Mouse (Mus musculus) v-Abl transformed pro-B cells (cell line): ENCODE results near the gene Csnk1g2.
"Not testable (repeated sequence)": the region's sequence is repeated elsewhere in the genome, so short reads cannot be mapped to it uniquely, and the experiment has no call there.

Source experiments
- in situ Hi-C, 2 experiments: fragments of 400-800 bp; cut with MboI; formaldehyde crosslinking; loops; one replicate each; pipeline ENCODE4 v1.15.1; 2025; ENCODE audit not compliant: unreplicated experiment in 2 of 2

Gene Csnk1g2

GRCm38 (mm10) chr10:80620365-80620764 lies 2.3 kb upstream of the Csnk1g2 start:
- in situ Hi-C loops: loop anchor here in 1 of 2 experiments (5.0 kb wide), 1 partner anchor 37 kb away; the partner anchor contains the start of gene Btbd2

DNA sequence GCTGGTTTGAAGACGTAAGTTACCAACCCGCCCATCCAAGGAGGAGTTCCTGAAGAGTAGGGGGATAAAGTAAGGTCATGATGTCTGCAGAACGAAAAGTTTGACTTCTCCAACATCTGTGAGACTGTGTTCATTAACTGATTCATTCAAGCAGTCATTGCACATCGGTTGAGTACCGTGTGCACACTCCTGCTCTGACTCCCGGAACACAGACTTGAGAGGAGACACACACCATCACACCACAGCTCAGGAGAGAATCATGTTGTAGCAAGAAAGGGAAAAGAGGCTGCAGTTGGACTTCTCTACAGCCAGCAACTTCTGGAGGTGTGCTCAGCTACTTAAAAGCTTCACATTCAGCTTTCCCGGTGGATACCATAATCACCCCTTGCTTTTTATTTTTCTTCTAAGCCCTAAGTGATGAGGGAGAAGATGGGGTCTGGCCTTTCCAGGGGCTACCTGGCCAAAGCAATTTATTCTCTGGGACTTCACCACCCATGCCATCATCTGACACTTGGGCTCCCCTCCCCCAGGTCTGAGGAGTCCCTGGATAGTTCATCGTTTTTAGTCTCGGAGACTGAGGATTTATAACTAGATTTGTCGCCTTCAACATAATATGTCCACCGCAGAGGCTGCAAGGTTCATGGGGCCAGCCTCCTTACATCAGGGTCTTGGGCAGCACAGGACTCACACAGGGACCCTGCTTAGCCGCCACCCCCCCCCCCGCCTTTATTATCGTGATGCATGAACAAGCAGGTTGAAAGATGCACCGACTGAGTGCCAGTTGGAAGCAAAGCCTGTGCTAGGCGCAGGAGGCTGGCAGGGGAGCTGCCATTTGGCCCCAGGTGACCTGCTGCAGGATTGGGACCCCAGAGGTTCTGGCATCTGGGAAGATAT lies 1.6 kb upstream of the Csnk1g2 start:
- in situ Hi-C loops: loop anchor here in 1 of 2 experiments (5.0 kb wide), 1 partner anchor 36 kb away; the partner anchor contains the start of gene Btbd2

GRCm38 (mm10) chr10:80621690-80621939 lies 1.0 kb upstream of the Csnk1g2 start:
- in situ Hi-C loops: loop anchor here in 1 of 2 experiments (5.0 kb wide), 1 partner anchor 36 kb away; the partner anchor contains the start of gene Btbd2

DNA sequence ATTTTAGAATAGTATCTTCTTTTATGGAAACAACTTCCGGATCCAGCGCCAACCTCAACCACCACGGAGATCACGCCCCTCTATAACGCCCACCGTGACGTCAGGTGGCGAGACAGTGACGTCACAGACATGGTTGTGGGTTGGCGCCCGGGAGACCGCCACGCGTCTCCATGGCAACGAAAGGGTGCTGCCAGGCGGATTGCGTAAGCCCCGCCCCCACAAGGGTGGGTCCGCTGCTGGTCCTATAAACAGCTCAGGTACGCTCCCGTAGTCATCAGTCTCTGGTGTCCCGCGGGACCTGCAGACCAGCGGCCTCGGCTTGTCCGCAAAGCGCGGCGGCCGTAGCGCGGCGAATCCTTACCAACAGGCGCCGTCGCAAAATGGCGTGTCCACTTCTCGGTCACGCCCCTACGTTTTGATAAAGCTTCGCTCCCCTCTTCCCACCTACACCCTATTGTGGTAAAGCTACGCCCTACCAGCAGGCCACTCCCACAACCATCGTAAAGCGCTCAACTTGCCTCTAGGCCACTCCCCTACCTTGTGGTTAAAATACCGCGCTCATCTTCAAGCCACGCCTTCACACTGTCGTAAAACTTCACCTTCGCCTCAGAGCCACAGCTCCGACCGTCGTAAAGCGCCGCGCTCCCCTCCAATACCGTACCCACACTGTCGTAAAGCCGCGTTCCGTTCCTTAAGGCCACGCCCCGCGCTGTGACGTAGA lies 538 bp upstream of the Csnk1g2 start:
- in situ Hi-C loops: loop anchor here in 1 of 2 experiments (5.0 kb wide), 1 partner anchor 35 kb away; the partner anchor contains the start of gene Btbd2

DNA sequence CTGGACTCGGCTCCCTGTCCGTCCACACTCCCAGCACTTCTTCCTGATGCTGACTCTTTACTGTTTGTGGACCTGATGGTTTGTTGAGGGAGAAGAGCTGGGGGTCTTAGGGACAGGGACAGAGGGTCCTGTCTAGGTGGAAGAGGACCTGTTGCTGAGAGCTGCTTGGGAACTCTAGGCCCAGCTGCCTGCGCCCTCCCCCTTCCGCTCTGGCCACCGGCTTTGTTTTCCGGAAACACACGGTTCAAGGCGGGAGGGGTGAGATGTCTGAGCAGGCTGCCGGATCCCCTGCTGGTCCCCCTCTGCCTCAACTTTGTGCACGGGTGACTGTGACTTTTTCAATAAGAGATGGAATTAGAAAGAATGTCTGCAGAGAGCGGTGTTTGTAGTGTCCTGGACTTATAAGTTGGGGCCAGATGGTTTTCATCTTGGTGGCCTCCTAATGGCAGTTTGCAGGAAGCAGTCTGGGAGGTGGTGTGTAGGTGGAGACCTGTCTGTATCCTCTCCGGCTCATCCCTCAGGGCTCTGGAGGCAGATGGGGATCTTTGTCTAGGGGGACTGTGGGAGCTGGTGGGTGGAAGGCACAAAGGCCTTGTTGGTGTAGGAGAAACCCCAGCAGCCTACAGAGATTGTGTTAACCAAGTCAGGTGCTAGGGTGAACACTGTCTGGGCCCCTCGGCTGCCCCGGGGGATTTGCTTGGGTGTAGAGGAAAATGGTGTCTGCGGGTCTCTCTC lies 986 bp downstream of the Csnk1g2 start:
- in situ Hi-C loops: loop anchor here in 1 of 2 experiments (5.0 kb wide), 1 partner anchor 34 kb away; the partner anchor contains the start of gene Btbd2

- in situ Hi-C loops: loop anchor here in 1 of 2 experiments (5.0 kb wide), 1 partner anchor 48 kb away; the partner anchor contains the start of gene Klf16
Observed at GRCm38 (mm10) chr10:80625764-80626163, 3.1 kb downstream of the Csnk1g2 start.

DNA sequence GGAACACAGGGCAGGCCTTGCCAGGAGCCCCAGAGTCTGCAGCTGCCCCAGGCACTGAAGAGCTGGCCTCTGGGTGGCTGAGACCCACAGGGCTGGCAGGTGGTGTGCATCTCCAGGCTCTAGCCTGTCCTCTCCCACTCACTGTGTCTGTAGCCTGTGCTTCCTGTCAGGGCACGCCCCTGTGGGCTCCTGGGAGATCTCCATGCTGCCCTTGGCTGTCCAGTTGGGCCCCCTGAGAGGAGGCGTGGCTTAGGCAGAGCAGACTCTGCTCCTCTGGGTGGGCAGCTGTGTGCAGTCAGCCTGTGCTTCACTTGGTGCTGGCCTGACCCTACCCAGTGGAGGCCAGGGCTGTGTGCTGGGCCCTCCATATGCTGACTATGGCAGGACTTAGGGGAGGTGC lies 5.0 kb downstream of the Csnk1g2 start:
- in situ Hi-C loops: loop anchor here in 1 of 2 experiments (5.0 kb wide), 1 partner anchor 50 kb away; the partner anchor contains the start of gene Klf16

- in situ Hi-C loops: loop anchor here in 1 of 2 experiments (5.0 kb wide), 1 partner anchor 52 kb away; the partner anchor contains the start of gene Klf16
Observed at GRCm38 (mm10) chr10:80628925-80629324, 6.3 kb downstream of the Csnk1g2 start.

GRCm38 (mm10) chr10:80635345-80635744 lies 12.7 kb downstream of the Csnk1g2 start:
- in situ Hi-C loops: no loop called here

GRCm38 (mm10) chr10:80646936-80647335 lies 24.3 kb downstream of the Csnk1g2 start:
- in situ Hi-C loops: no loop called here

DNA sequence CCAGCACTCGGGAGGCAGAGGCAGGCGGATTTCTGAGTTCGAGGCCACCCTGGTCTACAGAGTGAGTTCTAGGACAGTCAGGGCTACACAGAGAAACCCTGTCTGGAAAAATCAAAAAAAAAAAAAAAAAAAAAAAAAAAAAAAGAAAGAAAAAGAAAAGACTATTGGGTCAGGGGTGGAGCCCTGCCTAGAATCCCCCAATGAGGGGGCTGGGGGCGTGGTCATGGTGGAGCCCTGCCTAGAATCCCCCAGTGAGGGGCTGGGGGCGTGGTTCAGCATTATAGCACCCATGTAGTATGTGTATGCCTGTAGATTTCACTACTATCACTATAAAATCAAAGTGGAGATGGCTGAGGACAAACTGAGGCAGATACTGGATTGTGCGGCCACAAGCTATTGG lies 27.3 kb downstream of the Csnk1g2 start:
- in situ Hi-C loops: not testable (repeated sequence)

DNA sequence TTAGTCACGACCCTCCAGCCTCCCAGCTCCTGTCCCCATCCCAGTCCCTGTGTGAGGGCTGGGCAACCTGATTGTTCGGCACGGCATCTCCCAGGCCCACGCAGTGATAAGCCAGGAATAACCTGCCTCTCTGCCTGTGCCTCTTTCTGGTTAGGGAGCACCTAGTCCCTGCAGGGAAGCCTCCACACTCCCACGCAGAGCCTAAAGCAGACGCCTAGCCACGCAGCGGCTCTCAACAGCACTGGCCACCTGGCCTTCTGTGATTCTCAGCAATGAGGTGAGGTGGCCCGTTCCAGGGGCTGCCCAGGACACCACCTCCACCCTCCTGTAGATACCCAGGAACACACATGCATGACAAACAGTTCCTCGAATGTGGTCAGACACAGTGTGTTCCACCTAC lies 27.8 kb downstream of the Csnk1g2 start:
- in situ Hi-C loops: no loop called here

GRCm38 (mm10) chr10:80653156-80653720 lies 30.6 kb downstream of the Csnk1g2 start:
- in situ Hi-C loops: no loop called here

DNA sequence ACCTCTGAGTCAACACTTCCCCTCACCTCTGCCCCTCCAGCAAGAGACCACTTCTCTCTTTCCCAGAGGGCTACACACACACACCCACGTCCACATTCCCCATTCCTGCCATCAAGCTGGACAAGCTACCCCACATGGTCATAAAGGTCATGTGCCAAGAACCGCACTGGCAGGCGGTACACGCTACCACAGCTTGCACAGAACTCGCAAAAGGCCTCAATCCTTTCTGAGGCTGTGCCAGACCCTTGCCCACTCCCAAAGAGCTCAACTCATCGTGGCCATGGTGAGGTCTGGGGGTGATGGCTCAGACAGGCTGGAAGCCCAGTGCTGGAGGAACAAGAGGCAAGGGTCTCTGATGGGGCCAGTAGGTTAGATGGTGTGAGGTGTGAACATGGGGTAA lies 32.2 kb downstream of the Csnk1g2 start:
- in situ Hi-C loops: loop anchor here in 1 of 2 experiments (5.0 kb wide), 2 partner anchors 33 to 37 kb away; partner anchors contain the start of gene Csnk1g2

DNA sequence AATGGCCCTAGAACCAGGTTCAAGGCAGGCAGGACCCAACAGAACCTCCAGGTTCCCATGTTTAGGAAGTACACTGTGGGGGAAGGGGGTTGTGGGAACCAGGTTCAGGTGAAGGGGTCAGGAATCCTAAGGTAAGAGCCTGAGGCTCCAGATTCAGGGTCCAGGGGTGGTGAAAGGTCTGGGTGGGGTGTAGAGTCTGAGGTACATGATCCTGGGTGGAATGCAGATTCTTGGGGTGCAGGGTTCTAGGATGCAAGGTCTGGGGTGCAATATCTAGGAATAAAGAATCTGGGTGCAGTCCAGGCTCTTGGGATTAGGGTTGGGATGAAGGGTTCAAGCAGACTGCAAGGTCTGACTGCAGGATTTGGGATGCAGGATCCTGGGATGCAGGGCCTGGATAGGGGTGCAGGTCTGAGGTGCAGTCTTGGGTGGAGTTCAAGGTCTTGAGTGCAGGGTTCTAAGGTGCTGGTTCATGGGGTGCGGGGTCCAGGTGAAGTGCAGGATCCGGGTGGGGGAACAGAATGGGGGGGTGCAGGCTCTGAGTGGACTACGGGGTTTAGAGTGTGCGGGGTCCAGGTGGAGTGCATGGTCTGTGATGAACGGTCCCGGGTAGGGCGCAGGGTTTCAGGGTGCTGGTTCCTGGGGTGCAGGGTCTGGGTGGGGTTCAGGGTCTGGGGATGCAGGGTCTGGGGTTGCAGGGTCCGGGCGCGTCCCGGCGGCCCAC lies 32.9 kb downstream of the Csnk1g2 start:
- in situ Hi-C loops: loop anchor here in 1 of 2 experiments (5.0 kb wide), 2 partner anchors 33 to 37 kb away; partner anchors contain the start of gene Csnk1g2

GRCm38 (mm10) chr10:80656130-80656862 lies 33.7 kb downstream of the Csnk1g2 start:
- in situ Hi-C loops: loop anchor here in 1 of 2 experiments (5.0 kb wide), 2 partner anchors 34 to 36 kb away; partner anchors contain the start of gene Csnk1g2

- in situ Hi-C loops: loop anchor here in 1 of 2 experiments (5.0 kb wide), 2 partner anchors 35 kb away; partner anchors contain the start of gene Csnk1g2
Observed at GRCm38 (mm10) chr10:80656863-80657623, 34.4 kb downstream of the Csnk1g2 start, which contains the start of gene Btbd2. Btbd2 (minus strand) TSS chr10:80657071.
